Mouse (Mus musculus) myocyte (in vitro differentiated cells): Measurements from ENCODE around the gene Minos1.

Source experiments
- E2F4 ChIP-seq: IDR thresholded peaks from one replicate; pipeline ENCODE4 v1.6.1; 2011; ENCODE audit warnings: mild to moderate bottlenecking, control low read depth, moderate library complexity; ENCODE audit not compliant: insufficient read depth
- POLR2A ChIP-seq: IDR thresholded peaks from one replicate; pipeline ENCODE4 v1.6.1; 2011; ENCODE audit warnings: low read depth, mild to moderate bottlenecking, control low read depth, moderate library complexity; ENCODE audit not compliant: insufficient read length

DNA sequence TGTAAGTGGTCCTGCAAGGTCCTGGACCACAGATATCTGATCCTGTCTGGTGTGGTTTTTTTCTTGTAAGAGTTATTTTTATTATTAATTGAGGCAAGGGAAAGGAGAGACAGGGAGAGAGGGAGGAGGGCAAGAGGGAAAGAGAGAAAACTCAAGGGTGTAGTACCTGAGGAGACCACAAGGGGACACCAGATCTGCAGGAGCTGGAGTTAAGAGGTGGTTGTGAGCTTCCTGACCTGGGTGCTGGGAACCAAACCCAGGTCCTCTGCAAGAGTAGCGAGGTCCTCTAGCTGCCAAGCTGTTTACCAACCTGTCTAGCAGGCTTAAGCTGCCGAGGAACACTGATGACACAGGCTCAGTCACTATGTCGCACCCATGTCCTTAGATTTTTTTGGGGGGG is 47.0 kb upstream of the Minos1 start:
- TF ChIP-seq POLR2A (no peak), E2F4 (no peak)
